Comparison of ENCODE assay signal across 18 mouse cellular contexts in genomic region chr7:65980000-65980399, GRCm38 (mm10).
"Had no signal": no experiment of that assay in that cellular context is flagged by ENCODE, and none has a peak within 500 bp of the region (broad histone marks: within the 10 kb centered on the region; RNA-seq: fewer than 3 reads in every experiment).

No protein-coding gene starts in this region.

- H3K36me3 ChIP-seq: heart, embryonic 13.5 days; heart, embryonic 15.5 days; hindbrain, embryonic 13.5 days; hindbrain, embryonic 15.5 days; kidney, embryonic 15.5 days; limb, embryonic 15.5 days; liver, embryonic 12.5 days had no signal

- DNase-seq: gastrocnemius, postnatal 14 days; gastrocnemius, postnatal 36 days; layer of hippocampus, adult 9-11 months; layer of hippocampus, postnatal 36 days; left cerebral cortex, postnatal 4 days had no signal

- H3K4me1 ChIP-seq: hindbrain, embryonic 15.5 days; liver, embryonic 12.5 days had no signal

- H3K27me3 ChIP-seq: heart, embryonic 15.5 days; hindbrain, embryonic 13.5 days; hindbrain, embryonic 15.5 days; kidney, embryonic 15.5 days; limb, embryonic 13.5 days; limb, embryonic 15.5 days; liver, embryonic 12.5 days had no signal

- H3K4me3 ChIP-seq: heart, embryonic 13.5 days; heart, embryonic 15.5 days; hindbrain, embryonic 13.5 days; hindbrain, embryonic 15.5 days; kidney, embryonic 15.5 days; limb, embryonic 13.5 days; limb, embryonic 15.5 days; liver, embryonic 12.5 days had no signal

- ATAC-seq: hindbrain, postnatal 0 days; intestine, embryonic 16.5 days; liver, embryonic 12.5 days had no signal

- H3K9ac ChIP-seq: heart, embryonic 13.5 days; heart, embryonic 15.5 days; hindbrain, embryonic 13.5 days; hindbrain, embryonic 15.5 days; kidney, embryonic 15.5 days; limb, embryonic 13.5 days; limb, embryonic 15.5 days; liver, embryonic 12.5 days; liver, embryonic 14.5 days had no signal

- H3K27ac ChIP-seq: hindbrain, embryonic 13.5 days; hindbrain, embryonic 15.5 days; hindbrain, postnatal 0 days; kidney, embryonic 15.5 days; kidney, postnatal 0 days; liver, embryonic 12.5 days; liver, embryonic 14.5 days had no signal

- H3K9me3 ChIP-seq: heart, embryonic 13.5 days; heart, embryonic 15.5 days; hindbrain, embryonic 13.5 days; hindbrain, embryonic 15.5 days; kidney, embryonic 15.5 days; limb, embryonic 13.5 days; limb, embryonic 15.5 days; liver, embryonic 12.5 days had no signal

- H3K4me2 ChIP-seq: heart, embryonic 11.5 days; heart, embryonic 13.5 days; heart, embryonic 15.5 days; hindbrain, embryonic 13.5 days; hindbrain, embryonic 15.5 days; kidney, embryonic 15.5 days; limb, embryonic 13.5 days; limb, embryonic 15.5 days; liver, embryonic 12.5 days had no signal
